Mouse (Mus musculus) v-Abl transformed pro-B cells (cell line): ENCODE results near the gene Pnpla6.

ENCODE experiments used
- in situ Hi-C, 2 experiments: fragments of 400-800 bp; cut with MboI; formaldehyde crosslinking; loops; one replicate each; pipeline ENCODE4 v1.15.1; 2025; ENCODE audit not compliant: unreplicated experiment in 2 of 2

Gene Pnpla6

DNA sequence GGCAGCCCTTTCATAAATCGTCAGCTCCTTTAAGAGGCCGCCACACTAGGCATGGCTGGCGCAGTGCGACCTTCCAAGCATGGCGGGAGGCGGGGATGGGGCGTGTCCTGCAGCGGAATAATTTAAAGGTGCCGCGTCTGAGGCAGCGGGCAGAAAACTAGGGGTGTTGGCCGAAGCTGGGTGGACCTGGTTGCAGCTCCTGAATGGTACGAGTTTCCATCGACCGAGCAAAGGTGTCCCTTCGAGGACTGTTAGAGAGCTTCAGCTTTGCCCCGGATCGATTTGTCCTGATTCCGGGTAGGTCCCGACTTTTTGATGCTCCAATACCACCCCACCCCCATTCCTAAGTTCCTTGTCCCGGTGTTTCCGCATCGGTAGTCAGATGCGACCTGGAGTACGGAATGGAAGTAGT, at the start of gene Pnpla6:
Gene Pnpla6, plus strand, starts transcription at position 125 of the 412 bp plus-strand sequence.
- in situ Hi-C loops: loop anchor here (5.0 to 25.0 kb wide), 4 partner anchors 110 to 847 kb away; partner anchors contain the start of genes Gm49320 (in 2 of the 2), Lrrc8e (in 2 of the 2), Map2k7 (in 2 of the 2) and Pcp2 (in 2 of the 2)

DNA sequence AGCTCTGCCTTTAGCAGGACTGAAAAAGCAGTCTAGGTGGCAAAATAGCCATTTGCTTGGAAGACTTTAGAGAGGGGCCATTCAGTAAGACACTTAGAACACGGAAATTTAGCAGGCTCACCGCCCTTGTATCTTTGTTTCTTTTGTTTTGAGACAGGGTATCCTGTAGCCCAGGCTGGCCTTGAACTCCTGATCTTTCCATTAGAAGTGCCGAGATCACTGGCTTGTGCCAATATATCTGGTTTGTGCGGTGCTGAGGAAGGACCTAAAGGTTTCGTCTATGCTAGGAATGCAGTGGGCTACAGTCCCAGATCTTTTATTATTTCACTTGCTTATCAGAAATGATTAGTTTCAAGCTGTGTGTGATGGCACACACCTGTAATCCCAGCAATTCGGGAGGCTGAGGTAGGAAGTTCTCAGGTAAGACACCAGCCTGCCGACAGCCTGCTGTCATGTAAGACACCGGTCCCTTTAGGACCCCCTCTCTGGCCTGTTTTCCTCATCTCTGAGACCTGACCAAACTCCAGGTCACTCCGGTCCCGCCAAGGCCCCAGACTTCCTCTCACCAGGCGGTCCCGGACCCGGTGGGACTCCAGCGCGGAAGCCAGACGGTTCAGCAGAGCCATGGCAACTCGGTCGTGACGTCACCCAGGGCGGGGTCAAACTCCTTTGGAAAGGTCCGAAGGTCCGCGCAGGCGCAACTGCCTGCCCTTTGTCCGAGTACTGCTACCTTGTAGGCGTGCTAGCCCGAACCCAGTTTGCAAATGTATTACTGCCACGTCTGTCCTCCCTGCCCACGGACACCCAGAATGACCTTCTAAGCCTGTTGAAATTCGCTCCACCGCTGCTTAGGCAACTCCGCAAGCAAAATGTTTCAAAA, 47.9 kb upstream of the Pnpla6 start, which contains the start of gene Pex11g:
Gene Pex11g, minus strand, starts transcription at position 675 of the 880 bp plus-strand sequence.
- in situ Hi-C loops: loop anchor here (5.0 to 25.0 kb wide), 3 partner anchors 205 to 1045 kb away; partner anchors contain the start of gene Fcor (in 2 of the 2)

DNA sequence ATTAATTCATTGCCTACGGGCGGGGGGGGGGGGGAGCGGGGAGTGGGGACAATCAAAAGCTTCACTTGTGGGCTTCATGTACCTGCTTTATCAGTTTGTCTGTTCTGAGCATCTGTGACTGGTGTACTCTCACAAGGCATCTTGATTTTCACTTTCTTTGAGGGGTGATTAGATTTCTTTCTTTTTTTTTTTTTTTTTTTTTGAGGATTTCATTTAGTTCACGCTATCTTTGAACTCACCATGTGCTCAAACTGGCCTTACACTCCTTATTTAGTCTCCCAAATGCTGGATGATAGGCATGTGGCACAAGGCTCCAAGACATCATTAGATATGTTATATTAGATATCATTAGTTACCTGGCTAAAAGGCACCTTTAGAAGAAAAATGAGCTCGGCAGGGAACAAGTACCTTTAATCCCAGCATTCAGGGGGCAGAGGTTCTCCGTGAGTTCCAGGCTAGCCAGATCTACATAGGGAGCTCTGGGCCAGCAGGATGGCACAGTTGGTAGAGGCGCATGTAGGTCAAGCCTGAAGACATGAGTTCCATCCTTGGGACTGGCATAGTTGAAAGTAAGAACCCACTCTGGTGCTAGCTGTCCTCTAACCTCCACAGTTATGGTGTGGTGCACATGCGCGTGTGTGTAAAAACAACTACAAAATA, 47.2 kb upstream of the Pnpla6 start:
- in situ Hi-C loops: loop anchor here (5.0 to 25.0 kb wide), 3 partner anchors 204 to 1044 kb away; partner anchors contain the start of gene Fcor (in 2 of the 2)

- in situ Hi-C loops: loop anchor here (5.0 to 25.0 kb wide), 3 partner anchors 203 to 1043 kb away; partner anchors contain the start of gene Fcor (in 2 of the 2)
Measured at GRCm38 (mm10) chr8:3468838-3469237, 46.3 kb upstream of the Pnpla6 start.

DNA sequence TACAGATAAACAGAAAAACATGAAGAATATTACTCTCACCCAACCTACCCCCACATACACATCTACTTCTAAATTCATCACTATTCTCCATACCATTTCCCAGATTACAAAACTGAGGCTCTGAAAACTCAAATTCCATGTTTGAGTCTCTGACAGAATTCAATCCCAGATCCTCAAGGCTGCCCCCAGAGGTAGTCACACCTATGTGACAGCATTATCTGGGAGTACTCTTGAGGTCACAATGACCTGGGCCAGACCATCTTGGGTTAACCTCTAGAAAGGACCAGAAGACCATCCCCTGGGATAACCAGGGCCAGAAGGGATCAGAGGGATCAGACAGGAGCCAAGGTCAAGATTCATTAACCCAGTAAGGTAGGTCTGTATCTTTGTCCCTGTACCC, 44.6 kb upstream of the Pnpla6 start, which contains the start of gene Tex45:
Gene Tex45, plus strand, starts transcription at position 301 of the 400 bp plus-strand sequence.
- in situ Hi-C loops: loop anchor here in 1 of 2 experiments (25.0 kb wide), 1 partner anchor 1042 kb away; no protein-coding TSS in a partner anchor

- in situ Hi-C loops: no loop called here
Measured at GRCm38 (mm10) chr8:3475715-3476429, 39.3 kb upstream of the Pnpla6 start.

GRCm38 (mm10) chr8:3480221-3480785, 34.9 kb upstream of the Pnpla6 start:
- in situ Hi-C loops: no loop called here

- in situ Hi-C loops: no loop called here
Measured at GRCm38 (mm10) chr8:3481605-3482004, 33.6 kb upstream of the Pnpla6 start.

- in situ Hi-C loops: no loop called here
Measured at GRCm38 (mm10) chr8:3482240-3482740, 32.9 kb upstream of the Pnpla6 start.

- in situ Hi-C loops: no loop called here
Measured at GRCm38 (mm10) chr8:3483546-3483945, 31.6 kb upstream of the Pnpla6 start.

- in situ Hi-C loops: no loop called here
Measured at GRCm38 (mm10) chr8:3485192-3485591, 30.0 kb upstream of the Pnpla6 start.

DNA sequence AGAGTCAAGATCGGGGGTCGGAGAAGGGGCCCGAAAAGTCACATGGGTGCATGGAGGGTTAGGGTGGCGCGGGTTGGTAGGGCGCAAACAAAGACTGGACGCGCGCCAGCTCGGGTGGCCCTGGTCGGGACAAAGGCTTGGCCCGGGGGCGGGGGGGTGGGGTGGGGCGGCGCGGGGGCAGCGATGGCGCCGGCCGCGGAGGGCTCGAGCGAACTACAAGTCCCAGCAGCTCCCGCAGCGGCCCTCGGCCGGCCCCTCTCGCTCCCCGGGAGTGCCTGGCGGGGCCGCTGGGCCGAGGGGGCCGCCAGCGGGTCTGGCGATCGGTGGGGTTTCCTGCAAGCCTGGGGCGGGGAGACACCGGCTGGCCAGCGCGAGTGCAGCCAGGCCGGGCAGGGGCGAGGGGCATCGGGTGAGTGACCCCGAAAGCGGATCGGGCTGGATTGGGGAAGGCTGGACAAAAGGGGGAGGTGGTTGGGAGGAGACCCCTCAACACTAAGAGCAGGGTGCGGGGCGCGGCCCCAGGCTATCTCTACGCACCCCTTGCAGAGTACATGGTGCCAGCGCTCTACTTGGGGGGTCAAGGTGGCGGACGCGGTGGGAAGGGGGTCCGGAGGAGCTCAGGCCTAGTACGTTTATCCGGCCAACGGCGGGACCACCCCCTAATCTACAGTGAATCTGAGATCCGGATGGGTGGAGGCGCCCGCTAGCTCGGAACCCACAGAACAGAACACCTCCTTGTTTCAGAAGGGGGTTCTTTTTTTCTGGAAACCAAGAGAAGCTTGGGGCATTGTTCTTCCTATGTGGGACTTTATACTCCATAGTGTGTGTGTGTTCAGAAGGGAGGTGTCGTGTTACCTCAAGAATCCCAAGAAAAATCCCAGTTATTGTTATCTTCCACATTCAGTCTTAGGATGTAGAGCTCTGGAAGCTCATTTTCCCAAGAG, 22.0 kb upstream of the Pnpla6 start, which contains the start of gene Zfp358:
Gene Zfp358, plus strand, starts transcription at position 238 of the 944 bp plus-strand sequence.
- in situ Hi-C loops: loop anchor here in 1 of 2 experiments (10.0 kb wide), 1 partner anchor 1182 kb away; no protein-coding TSS in a partner anchor

DNA sequence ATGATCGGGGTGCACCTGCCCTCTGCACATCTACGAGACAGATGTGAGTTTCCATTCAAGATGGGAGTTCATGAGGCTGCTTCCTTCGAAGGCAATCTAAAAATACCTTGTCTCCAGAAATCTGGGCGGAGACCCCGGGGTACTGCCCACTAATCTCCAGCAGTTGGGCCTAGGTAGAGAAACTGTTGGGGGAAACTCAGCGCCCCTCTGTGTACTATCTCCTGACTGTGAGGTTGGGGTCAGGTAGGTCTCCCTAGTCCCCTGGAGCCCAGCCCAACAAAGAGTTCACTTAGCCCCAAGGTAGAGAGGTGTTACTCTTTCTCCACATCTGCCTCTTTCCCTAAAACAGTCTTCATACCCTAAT, 21.4 kb upstream of the Pnpla6 start:
- in situ Hi-C loops: loop anchor here in 1 of 2 experiments (10.0 kb wide), 1 partner anchor 1181 kb away; no protein-coding TSS in a partner anchor

- in situ Hi-C loops: loop anchor here in 1 of 2 experiments (10.0 kb wide), 1 partner anchor 1179 kb away; no protein-coding TSS in a partner anchor
Measured at GRCm38 (mm10) chr8:3495578-3496427, 19.4 kb upstream of the Pnpla6 start.

GRCm38 (mm10) chr8:3496428-3496748, 18.8 kb upstream of the Pnpla6 start:
- in situ Hi-C loops: loop anchor here in 1 of 2 experiments (10.0 kb wide), 1 partner anchor 1178 kb away; no protein-coding TSS in a partner anchor

DNA sequence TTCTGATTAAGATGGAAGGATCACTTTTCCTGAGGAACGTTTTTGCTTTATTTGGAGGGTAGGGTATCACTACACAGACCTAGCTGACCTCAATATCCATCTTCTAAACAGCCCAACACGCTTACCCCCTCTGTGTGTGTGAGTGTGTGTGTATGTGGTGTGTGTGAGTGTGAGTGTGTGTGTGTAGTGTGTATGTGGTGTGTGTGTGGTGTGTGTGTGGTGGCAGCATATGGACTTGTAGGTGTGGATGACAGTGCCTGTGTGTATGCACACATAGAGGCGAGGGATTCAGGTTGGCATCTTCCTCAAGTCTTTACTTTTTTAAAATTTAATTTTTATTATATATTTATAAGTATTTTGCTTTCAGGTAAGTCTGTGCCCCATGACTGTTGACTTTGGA, 16.6 kb upstream of the Pnpla6 start:
- in situ Hi-C loops: loop anchor here in 1 of 2 experiments (10.0 kb wide), 1 partner anchor 1176 kb away; no protein-coding TSS in a partner anchor

GRCm38 (mm10) chr8:3499751-3500150, 15.4 kb upstream of the Pnpla6 start:
- in situ Hi-C loops: loop anchor here (10.0 to 25.0 kb wide), 3 partner anchors 738 to 1175 kb away; partner anchors contain the start of genes Gm49320 (in 2 of the 2), Lrrc8e (in 2 of the 2), Map2k7 (in 2 of the 2) and Tgfbr3l (in 2 of the 2)
